Mouse (Mus musculus): ENCODE measurements around the gene Ap2b1. TPM values are rescaled to one million over a fixed set of nuclear protein-coding genes. Genes with fewer than 3 reads are reported as not detected.

Gene Ap2b1
- polyA plus RNA-seq (2012; rRNA removed), result 10.8 and 13.3 TPM in 2 replicates

GRCm38 (mm10) chr11:83298225-83299195 is at the start of gene Ap2b1:
Gene Ap2b1 (plus strand): TSS chr11:83299024.

GRCm38 (mm10) chr11:83286566-83286965 is 12.3 kb upstream of the Ap2b1 start, which contains the start of gene Slfn14:
Gene Slfn14 (minus strand): TSS chr11:83286726.

GRCm38 (mm10) chr11:83302526-83303251 is 3.9 kb downstream of the Ap2b1 start, which contains the start of gene Pex12:
Gene Pex12 (minus strand): TSS chr11:83302586.

GRCm38 (mm10) chr11:83409087-83409754 is 110.4 kb downstream of the Ap2b1 start, which contains the start of gene Rasl10b:
Gene Rasl10b (plus strand): TSS chr11:83409137.

GRCm38 (mm10) chr11:83429355-83429754 is 130.5 kb downstream of the Ap2b1 start, which contains the start of gene Gas2l2:
Gene Gas2l2 (minus strand): TSS chr11:83429455.

GRCm38 (mm10) chr11:83437377-83437776 is 138.6 kb downstream of the Ap2b1 start, which contains the start of gene 1700020L24Rik:
Gene 1700020L24Rik (plus strand): TSS chr11:83437677.

Other genes starting within 250 kb of the Ap2b1 start
- 3.1 and 4.6 TPM in 2 replicates for gene Slfn2, start 233.9 kb upstream of the Ap2b1 start, polyA plus RNA-seq (2012; rRNA removed)
- 0.21 TPM in 2 replicates for gene Slfn1, start 182.2 kb upstream of the Ap2b1 start, polyA plus RNA-seq (2012; rRNA removed)
- gene Slfn4, start 123.8 kb upstream of the Ap2b1 start, polyA plus RNA-seq (2012; rRNA removed), result 0.36 and 0.60 TPM in 2 replicates
- 2.5 and 3.2 TPM in 2 replicates for gene Slfn3, start 107.7 kb upstream of the Ap2b1 start, polyA plus RNA-seq (2012; rRNA removed)
- gene Slfn14, start 12.3 kb upstream of the Ap2b1 start, polyA plus RNA-seq (2012; rRNA removed), result 15.2 and 18.5 TPM in 2 replicates
- gene Pex12, start 3.6 kb downstream of the Ap2b1 start, polyA plus RNA-seq (2012; rRNA removed), result 3.1 and 3.7 TPM in 2 replicates
- gene Rasl10b, start 110.1 kb downstream of the Ap2b1 start, polyA plus RNA-seq (2012; rRNA removed), result 0.30 and 0.31 TPM in 2 replicates
- gene Gas2l2, start 130.4 kb downstream of the Ap2b1 start, polyA plus RNA-seq (2012; rRNA removed), result 0.01 TPM in 1 of 2 replicates, not detected in the other
- gene 1700020L24Rik, start 138.7 kb downstream of the Ap2b1 start, polyA plus RNA-seq (2012; rRNA removed), result 1.6 and 2.5 TPM in 2 replicates
- 0.24 and 0.29 TPM in 2 replicates for gene Mmp28, start 164.0 kb downstream of the Ap2b1 start, polyA plus RNA-seq (2012; rRNA removed)
- gene Taf15, start 174.1 kb downstream of the Ap2b1 start, polyA plus RNA-seq (2012; rRNA removed), result 44.5 and 48.8 TPM in 2 replicates
- gene Heatr9, start 223.2 kb downstream of the Ap2b1 start, polyA plus RNA-seq (2012; rRNA removed), result not detected in 2 replicates
- 0.29 and 0.35 TPM in 2 replicates for gene Ccl5, start 231.5 kb downstream of the Ap2b1 start, polyA plus RNA-seq (2012; rRNA removed)

Measured in liver, embryonic 14 days (tissue).